Mouse (Mus musculus): Measurements from ENCODE around the gene Tprg.

Gene Tprg

GRCm38 (mm10) chr16:25325631-25326238 is 39.1 kb downstream of the Tprg start:
- no peak for DNase-seq (ENCODE audit: low read depth in 1 of 2, low spot score in 2 of 2)

- no peak for DNase-seq (ENCODE audit: low read depth in 1 of 2, low spot score in 2 of 2)
Measured at GRCm38 (mm10) chr16:25333279-25334219, 46.9 kb downstream of the Tprg start.

GRCm38 (mm10) chr16:25335058-25335703 is 48.6 kb downstream of the Tprg start:
- DNase-seq (ENCODE audit: low read depth in 1 of 2, low spot score in 2 of 2), result no peak

GRCm38 (mm10) chr16:25349626-25350025 is 63.0 kb downstream of the Tprg start:
- DNase-seq (ENCODE audit: low read depth in 1 of 2, low spot score in 2 of 2), result no peak

- DNase-seq (ENCODE audit: low read depth in 1 of 2, low spot score in 2 of 2), result no peak
Measured at GRCm38 (mm10) chr16:25367834-25368233, 81.2 kb downstream of the Tprg start.

GRCm38 (mm10) chr16:25369984-25370412 is 83.4 kb downstream of the Tprg start:
- DNase-seq (ENCODE audit: low read depth in 1 of 2, low spot score in 2 of 2), result no peak

- DNase-seq (ENCODE audit: low read depth in 1 of 2, low spot score in 2 of 2), result no peak
Measured at GRCm38 (mm10) chr16:25374121-25374520, 87.5 kb downstream of the Tprg start.

GRCm38 (mm10) chr16:25374775-25375174 is 88.2 kb downstream of the Tprg start:
- DNase-seq (ENCODE audit: low read depth in 1 of 2, low spot score in 2 of 2), result no peak

GRCm38 (mm10) chr16:25376720-25377373 is 90.2 kb downstream of the Tprg start:
- DNase-seq (ENCODE audit: low read depth in 1 of 2, low spot score in 2 of 2), result peak in 1 of 2 experiments; percentile 2

GRCm38 (mm10) chr16:25377695-25378094 is 91.1 kb downstream of the Tprg start:
- DNase-seq (ENCODE audit: low read depth in 1 of 2, low spot score in 2 of 2), result no peak

- no peak for DNase-seq (ENCODE audit: low read depth in 1 of 2, low spot score in 2 of 2)
Measured at GRCm38 (mm10) chr16:25385498-25386192, 99.0 kb downstream of the Tprg start.

- DNase-seq (ENCODE audit: low read depth in 1 of 2, low spot score in 2 of 2), result no peak
Measured at GRCm38 (mm10) chr16:25394676-25395075, 108.1 kb downstream of the Tprg start.

- no peak for DNase-seq (ENCODE audit: low read depth in 1 of 2, low spot score in 2 of 2)
Measured at GRCm38 (mm10) chr16:25404156-25404555, 117.5 kb downstream of the Tprg start.

GRCm38 (mm10) chr16:25407204-25407886 is 120.7 kb downstream of the Tprg start:
- no peak for DNase-seq (ENCODE audit: low read depth in 1 of 2, low spot score in 2 of 2)

GRCm38 (mm10) chr16:25408032-25408431 is 121.4 kb downstream of the Tprg start:
- no peak for DNase-seq (ENCODE audit: low read depth in 1 of 2, low spot score in 2 of 2)

GRCm38 (mm10) chr16:25411307-25411706 is 124.7 kb downstream of the Tprg start:
- DNase-seq (ENCODE audit: low read depth in 1 of 2, low spot score in 2 of 2), result no peak

- DNase-seq (ENCODE audit: low read depth in 1 of 2, low spot score in 2 of 2), result no peak
Measured at GRCm38 (mm10) chr16:25413885-25414284, 127.3 kb downstream of the Tprg start.

- DNase-seq (ENCODE audit: low read depth in 1 of 2, low spot score in 2 of 2), result no peak
Measured at GRCm38 (mm10) chr16:25415186-25415585, 128.6 kb downstream of the Tprg start.

GRCm38 (mm10) chr16:25417875-25418630 is 131.4 kb downstream of the Tprg start:
- DNase-seq (ENCODE audit: low read depth in 1 of 2, low spot score in 2 of 2), result no peak
